Mouse (Mus musculus): Measurements from ENCODE around the gene Syap1. TPM values are rescaled to one million over a fixed set of nuclear protein-coding genes. Genes with fewer than 3 reads are reported as not detected.

The Syap1 gene
- polyA plus RNA-seq, 1 experiment from 2014 or later: 57.8 TPM

- WGBS: 16% methylated on average over 37 of the region's 37 CpGs
- H3K9ac ChIP-seq (replicated peaks; ENCODE audit: low read length): peak within 1 kb of the TSS; percentile 46
- no peaks in the 10 kb centered on the region for H3K4me1 ChIP-seq (ENCODE audit: control insufficient read depth, insufficient read depth, low read length)
- H3K36me3 ChIP-seq (replicated peaks; ENCODE audit: control insufficient read depth, insufficient read depth, low read depth, low read length): no peaks in the 10 kb centered on the region
- H3K9me3 ChIP-seq (replicated peaks; ENCODE audit: control insufficient read depth, low read length): no peaks in the 10 kb centered on the region
- no peaks in the 10 kb centered on the region for H3K27me3 ChIP-seq (ENCODE audit: control insufficient read depth, insufficient read depth, low read length)
- DNase-seq (ENCODE audit: low spot score) (peak; percentile 95), ATAC-seq (replicated peaks; ENCODE audit: insufficient number of reproducible peaks, low FRiP score, low TSS enrichment, low read depth) (peak; percentile 99)
- peak within 1 kb of the TSS; percentile 79 for H3K4me2 ChIP-seq (ENCODE audit: low read depth, low read length)
- peak within 1 kb of the TSS; percentile 50 for H3K4me3 ChIP-seq (ENCODE audit: low read depth, low read length)
- H3K27ac ChIP-seq (replicated peaks; ENCODE audit: low read depth, low read length): no peak within 1 kb of the TSS
These were observed 59.0 kb downstream of the Syap1 start, which contains the start of gene Txlng for GRCm38 (mm10) chrX:162829203-162829708. Txlng (minus strand) TSS chrX:162829454.

GRCm38 (mm10) chrX:162828783-162829182 is 59.5 kb downstream of the Syap1 start:
- no peak overlapping the region for H3K27ac ChIP-seq (replicated peaks; ENCODE audit: low read depth, low read length)
- H3K36me3 ChIP-seq (replicated peaks; ENCODE audit: control insufficient read depth, insufficient read depth, low read depth, low read length): no peaks in the 10 kb centered on the region
- no peaks in the 10 kb centered on the region for H3K4me1 ChIP-seq (ENCODE audit: control insufficient read depth, insufficient read depth, low read length)
- H3K9me3 ChIP-seq (replicated peaks; ENCODE audit: control insufficient read depth, low read length): no peaks in the 10 kb centered on the region
- no peaks in the 10 kb centered on the region for H3K27me3 ChIP-seq (ENCODE audit: control insufficient read depth, insufficient read depth, low read length)
- ATAC-seq (replicated peaks; ENCODE audit: insufficient number of reproducible peaks, low FRiP score, low TSS enrichment, low read depth): peak; percentile 54
- H3K9ac ChIP-seq (replicated peaks; ENCODE audit: low read length): peak overlapping the region; percentile 46
- H3K4me2 ChIP-seq (ENCODE audit: low read depth, low read length): peak overlapping the region; percentile 79
- no peak for DNase-seq (ENCODE audit: low spot score)
- 23% methylated on average over 15 of the region's 20 CpGs for WGBS
- peak overlapping the region; percentile 50 for H3K4me3 ChIP-seq (ENCODE audit: low read depth, low read length)

- DNase-seq (ENCODE audit: low spot score): no peak
- H3K4me1 ChIP-seq (ENCODE audit: control insufficient read depth, insufficient read depth, low read length): no peaks in the 10 kb centered on the region
- peak overlapping the region; percentile 50 for H3K4me3 ChIP-seq (ENCODE audit: low read depth, low read length)
- no peak overlapping the region for H3K9ac ChIP-seq (replicated peaks; ENCODE audit: low read length)
- no peak for ATAC-seq (replicated peaks; ENCODE audit: insufficient number of reproducible peaks, low FRiP score, low TSS enrichment, low read depth)
- 47% methylated on average over 6 of the region's 6 CpGs for WGBS
- H3K27ac ChIP-seq (replicated peaks; ENCODE audit: low read depth, low read length): no peak overlapping the region
- H3K9me3 ChIP-seq (replicated peaks; ENCODE audit: control insufficient read depth, low read length): no peaks in the 10 kb centered on the region
- no peaks in the 10 kb centered on the region for H3K27me3 ChIP-seq (ENCODE audit: control insufficient read depth, insufficient read depth, low read length)
- H3K36me3 ChIP-seq (replicated peaks; ENCODE audit: control insufficient read depth, insufficient read depth, low read depth, low read length): no peaks in the 10 kb centered on the region
- peak overlapping the region; percentile 79 for H3K4me2 ChIP-seq (ENCODE audit: low read depth, low read length)
These were observed 60.2 kb downstream of the Syap1 start for GRCm38 (mm10) chrX:162828016-162828415.

MicroRNAs encoded within 50 kb of the gene (microRNA counts, 519-probe panel; counts per million panel counts)
- microRNA mmu-miR-3473: not detected

Small RNA genes within 50 kb of the gene (microRNA-seq; reads per million reads assigned to microRNA genes)
- gene Mir3473a (ENCODE audit: borderline number of aligned reads): not detected

Other genes with a start within 250 kb of the Syap1 start
- gene Reps2, start 244.8 kb downstream of the Syap1 start, polyA plus RNA-seq (2014; fragmentation: Nextera tagmentation; extraction: Ambion mirVana): 0.82 and 0.95 TPM in 2 replicates
- 415 and 426 TPM in 2 replicates for gene Rbbp7, start 128.0 kb downstream of the Syap1 start, polyA plus RNA-seq (2014; fragmentation: Nextera tagmentation; extraction: Ambion mirVana)
- 19.3 and 19.7 TPM in 2 replicates for gene Txlng, start 59.0 kb downstream of the Syap1 start, polyA plus RNA-seq (2014; fragmentation: Nextera tagmentation; extraction: Ambion mirVana)
- 115 and 129 TPM in 2 replicates for gene Ctps2, start 12.8 kb upstream of the Syap1 start, polyA plus RNA-seq (2014; fragmentation: Nextera tagmentation; extraction: Ambion mirVana)
- not detected in 2 replicates for gene S100g, start 76.2 kb upstream of the Syap1 start, polyA plus RNA-seq (2014; fragmentation: Nextera tagmentation; extraction: Ambion mirVana)

All from embryonic facial prominence, embryonic 11.5 days (tissue).